Mouse (Mus musculus) heart, embryonic 16.5 days (tissue): ENCODE results near the gene Gm18596. TPM values are rescaled to one million over a fixed set of nuclear protein-coding genes. Genes with fewer than 3 reads are reported as not detected.
"Not testable (repeated sequence)": the region's sequence is repeated elsewhere in the genome, so short reads cannot be mapped to it uniquely, and the experiment has no call there.

Source experiments
- ATAC-seq: fragments of 200-750 bp; cut with Nextera tagmentation; replicated peaks from 2 replicates; pipeline ENCODE4 v1.8.0; 2017; ENCODE audit warnings: moderate number of reproducible peaks; ENCODE audit not compliant: insufficient read depth, low FRiP score; ENCODE audit errors: extremely low read depth
- H3K27ac ChIP-seq: fragments of 300-500 bp; sonication (generic); 2 replicates; pipeline ENCODE4 v1.5.1; 2014; ENCODE audit warnings: mild to moderate bottlenecking, low read length, control low read depth, moderate library complexity
- H3K27me3 ChIP-seq: fragments of 300-500 bp; sonication (generic); 2 replicates; pipeline ENCODE4 v1.6.1; 2014; ENCODE audit warnings: low read length, mixed read lengths; ENCODE audit not compliant: control insufficient read depth, insufficient read depth
- H3K36me3 ChIP-seq: fragments of 300-500 bp; sonication (generic); 2 replicates; pipeline ENCODE4 v1.6.1; 2014; ENCODE audit not compliant: control insufficient read depth, insufficient read depth
- H3K4me1 ChIP-seq: fragments of 300-500 bp; sonication (generic); 2 replicates; pipeline ENCODE4 v1.6.1; 2014; ENCODE audit warnings: low read length, mixed read lengths; ENCODE audit not compliant: control insufficient read depth, insufficient read depth
- H3K4me2 ChIP-seq: fragments of 300-500 bp; sonication (generic); 2 replicates; pipeline ENCODE4 v1.6.1; 2014; ENCODE audit warnings: low read depth, mild to moderate bottlenecking, control low read depth, low read length
- H3K4me3 ChIP-seq: fragments of 300-500 bp; sonication (generic); 2 replicates; pipeline ENCODE4 v1.5.1; 2014; ENCODE audit warnings: mild to moderate bottlenecking, control low read depth, low read length
- H3K9ac ChIP-seq: fragments of 300-500 bp; sonication (generic); 2 replicates; pipeline ENCODE4 v1.6.1; 2014; ENCODE audit warnings: low read length, control low read depth
- H3K9me3 ChIP-seq: fragments of 300-500 bp; sonication (generic); replicated peaks from 2 replicates; pipeline ENCODE4 v1.6.1; 2016; ENCODE audit warnings: low read length; ENCODE audit not compliant: control insufficient read depth
- WGBS: fragments of 180-500 bp; shearing (Covaris S2); extraction: QIAGEN DNeasy Blood & Tissue Kit; methylation state at CpG from one replicate; pipeline ENCODE4 v1.1.7; 2014; 5-methylcytosine and 5-hydroxymethylcytosine counted together
- polyA plus RNA-seq: library from polyadenylated mRNA; unstranded; fragments of >200 nt; fragmentation: Nextera tagmentation; extraction: Ambion mirVana; gene quantifications from 2 replicates; pipeline ENCODE4 v1.2.1, GENCODE M21; 2015

Gene Gm18596
- polyA plus RNA-seq, 1 experiment from 2014 or later = not detected

- no peak within 1 kb of the TSS for H3K4me2 ChIP-seq
- H3K27me3 ChIP-seq = no peaks in the 10 kb centered on the region
- no peaks in the 10 kb centered on the region for H3K9me3 ChIP-seq
- H3K36me3 ChIP-seq = no peaks in the 10 kb centered on the region
- no peak for ATAC-seq
- no peak within 1 kb of the TSS for H3K4me3 ChIP-seq
- 25% methylated on average over 3 of the region's 3 CpGs for WGBS
- no peak within 1 kb of the TSS for H3K9ac ChIP-seq
- no peak within 1 kb of the TSS for H3K27ac ChIP-seq
- H3K4me1 ChIP-seq = no peaks in the 10 kb centered on the region
Measured at GRCm38 (mm10) chr10:77726186-77726585, 16.3 kb downstream of the Gm18596 start, which contains the start of gene Gm10100. TSS of gene Gm10100 (plus strand) at chr10:77726486.

GRCm38 (mm10) chr10:77724855-77725254 is 17.6 kb downstream of the Gm18596 start:
- Histone ChIP-seq H3K27ac (no peak overlapping the region), H3K4me1 (no peaks in the 10 kb centered on the region), H3K27me3 (no peaks in the 10 kb centered on the region), H3K4me2 (no peak overlapping the region), H3K4me3 (no peak overlapping the region), H3K9ac (no peak overlapping the region), H3K9me3 (no peaks in the 10 kb centered on the region), H3K36me3 (no peaks in the 10 kb centered on the region)
- no peak for ATAC-seq
- 77% methylated on average over 8 of the region's 8 CpGs for WGBS

GRCm38 (mm10) chr10:77720299-77720698 is 22.1 kb downstream of the Gm18596 start, which contains the start of gene Krtap12-1:
TSS of gene Krtap12-1 (plus strand) at chr10:77720599.
- not testable (repeated sequence) for H3K9ac ChIP-seq, ATAC-seq, H3K4me1 ChIP-seq, H3K27me3 ChIP-seq, H3K4me3 ChIP-seq, H3K27ac ChIP-seq, H3K9me3 ChIP-seq, H3K4me2 ChIP-seq, H3K36me3 ChIP-seq
- 65% methylated on average over 1 of the region's 1 CpGs for whole genome bisulfite sequencing

- Histone ChIP-seq H3K4me3 (no peak within 1 kb of the TSS), H3K4me1 (no peaks in the 10 kb centered on the region), H3K27me3 (no peaks in the 10 kb centered on the region), H3K27ac (no peak within 1 kb of the TSS), H3K4me2 (no peak within 1 kb of the TSS), H3K9ac (no peak within 1 kb of the TSS), H3K9me3 (peaks cover 8% of the 10 kb centered on the region; the same call in 1 of the 2 replicates), H3K36me3 (no peaks in the 10 kb centered on the region)
- ATAC-seq = no peak
- 64% methylated on average over 1 of the region's 1 CpGs for WGBS
Measured at GRCm38 (mm10) chr10:77715507-77715906, 26.9 kb downstream of the Gm18596 start, which contains the start of gene Gm10142. TSS of gene Gm10142 (plus strand) at chr10:77715807.

GRCm38 (mm10) chr10:77713734-77714133 is 28.7 kb downstream of the Gm18596 start:
- Histone ChIP-seq H3K27ac (no peak overlapping the region), H3K9ac (no peak overlapping the region), H3K4me2 (no peak overlapping the region), H3K9me3 (peaks cover 8% of the 10 kb centered on the region; the same call in 1 of the 2 replicates), H3K36me3 (no peaks in the 10 kb centered on the region), H3K4me1 (no peaks in the 10 kb centered on the region), H3K4me3 (no peak overlapping the region), H3K27me3 (no peaks in the 10 kb centered on the region)
- WGBS = 51% methylated on average over 4 of the region's 4 CpGs
- no peak for ATAC-seq

- not testable (repeated sequence) for ATAC-seq
Measured at GRCm38 (mm10) chr10:77711157-77711556, 31.3 kb downstream of the Gm18596 start, which contains the start of gene Gm10024. TSS of gene Gm10024 (plus strand) at chr10:77711457.

GRCm38 (mm10) chr10:77709831-77710230 is 32.6 kb downstream of the Gm18596 start:
- no peak overlapping the region for H3K4me2 ChIP-seq
- H3K9ac ChIP-seq = no peak overlapping the region
- H3K36me3 ChIP-seq = no peaks in the 10 kb centered on the region
- no peak overlapping the region for H3K27ac ChIP-seq
- ATAC-seq = no peak
- H3K27me3 ChIP-seq = no peaks in the 10 kb centered on the region
- H3K9me3 ChIP-seq = peaks cover 14% of the 10 kb centered on the region
- H3K4me3 ChIP-seq = no peak overlapping the region
- WGBS = 77% methylated on average over 3 of the region's 3 CpGs
- no peaks in the 10 kb centered on the region for H3K4me1 ChIP-seq

More at GRCm38 (mm10) chr10:77711157-77711556, 31.3 kb downstream of the Gm18596 start, which contains the start of gene Gm10024:
- not testable (repeated sequence) for H3K4me2 ChIP-seq, H3K36me3 ChIP-seq, H3K9ac ChIP-seq, H3K27ac ChIP-seq, H3K4me1 ChIP-seq, H3K27me3 ChIP-seq, H3K4me3 ChIP-seq
- peaks cover 12% of the 10 kb centered on the region for H3K9me3 ChIP-seq

GRCm38 (mm10) chr10:77706326-77706725 is 36.1 kb downstream of the Gm18596 start, which contains the start of gene Gm10272:
TSS of gene Gm10272 (plus strand) at chr10:77706626.
- peaks cover 9% of the 10 kb centered on the region for H3K9me3 ChIP-seq
- no peak within 1 kb of the TSS for H3K9ac ChIP-seq
- 89% methylated on average over 1 of the region's 1 CpGs for WGBS
- no peaks in the 10 kb centered on the region for H3K36me3 ChIP-seq
- H3K4me1 ChIP-seq = no peaks in the 10 kb centered on the region
- no peak for ATAC-seq
- no peak within 1 kb of the TSS for H3K4me2 ChIP-seq
- H3K4me3 ChIP-seq = no peak within 1 kb of the TSS
- no peaks in the 10 kb centered on the region for H3K27me3 ChIP-seq
- H3K27ac ChIP-seq = no peak within 1 kb of the TSS

- H3K9ac ChIP-seq = no peak within 1 kb of the TSS
- H3K4me1 ChIP-seq = no peaks in the 10 kb centered on the region
- H3K4me2 ChIP-seq = no peak within 1 kb of the TSS
- H3K27me3 ChIP-seq = no peaks in the 10 kb centered on the region
- H3K36me3 ChIP-seq = no peaks in the 10 kb centered on the region
- ATAC-seq = no peak
- 42% methylated on average over 4 of the region's 4 CpGs for WGBS
- H3K9me3 ChIP-seq = peaks cover 4% of the 10 kb centered on the region; the same call in 1 of the 2 replicates
- H3K27ac ChIP-seq = no peak within 1 kb of the TSS
- H3K4me3 ChIP-seq = no peak within 1 kb of the TSS
Measured at GRCm38 (mm10) chr10:77697133-77697532, 45.3 kb downstream of the Gm18596 start, which contains the start of gene Gm9508. TSS of gene Gm9508 (minus strand) at chr10:77697233.
